Mouse (Mus musculus) forebrain, embryonic 14.5 days (tissue): Measurements from ENCODE around the gene Rergl. TPM values are rescaled to one million over a fixed set of nuclear protein-coding genes. Genes with fewer than 3 reads are reported as not detected.

Experiments used
- ATAC-seq: fragments of 200-750 bp; cut with Nextera tagmentation; 2 replicates; pipeline ENCODE4 v1.8.0; 2017; ENCODE audit warnings: mild to moderate bottlenecking, moderate library complexity
- DNase-seq: peaks from one replicate; pipeline ENCODE4 v3.0.0-alpha.2; 2015; ENCODE audit warnings: low spot score
- H3K27ac ChIP-seq: fragments of 300-500 bp; sonication (generic); 2 replicates; pipeline ENCODE4 v1.5.1; 2014; ENCODE audit warnings: low read depth, mild to moderate bottlenecking, control low read depth, low read length, moderate library complexity
- H3K27me3 ChIP-seq: fragments of 300-500 bp; sonication (generic); replicated peaks from 2 replicates; pipeline ENCODE4 v1.6.1; 2014; ENCODE audit warnings: low read length, control low read depth, mixed read lengths; ENCODE audit not compliant: control insufficient read depth, insufficient read depth
- H3K36me3 ChIP-seq: fragments of 300-500 bp; sonication (generic); 2 replicates; pipeline ENCODE4 v1.6.1; 2014; ENCODE audit warnings: low read length, control low read depth; ENCODE audit not compliant: control insufficient read depth, insufficient read depth
- H3K4me1 ChIP-seq: fragments of 300-500 bp; sonication (generic); 2 replicates; pipeline ENCODE4 v1.6.1; 2014; ENCODE audit warnings: antibody characterized with exemption, low read length, control low read depth; ENCODE audit not compliant: control insufficient read depth, insufficient read depth
- H3K4me2 ChIP-seq: fragments of 300-500 bp; sonication (generic); 2 replicates; pipeline ENCODE4 v1.6.1; 2014; ENCODE audit warnings: mild to moderate bottlenecking, control low read depth, low read length
- H3K4me3 ChIP-seq: fragments of 300-500 bp; sonication (generic); 2 replicates; pipeline ENCODE4 v1.5.1; 2014; ENCODE audit warnings: low read depth, low read length, control low read depth
- H3K9ac ChIP-seq: fragments of 300-500 bp; sonication (generic); 2 replicates; pipeline ENCODE4 v1.6.1; 2014; ENCODE audit warnings: mild to moderate bottlenecking, low read length, control low read depth, moderate library complexity
- H3K9me3 ChIP-seq: fragments of 300-500 bp; sonication (generic); replicated peaks from 2 replicates; pipeline ENCODE4 v1.6.1; 2016; ENCODE audit warnings: low read length, control low read depth, mixed read lengths; ENCODE audit not compliant: control insufficient read depth
- WGBS: fragments of 180-500 bp; shearing (Covaris S2); extraction: QIAGEN DNeasy Blood & Tissue Kit; methylation state at CpG from one replicate; pipeline ENCODE4 v1.1.7; 2014; 5-methylcytosine and 5-hydroxymethylcytosine counted together
- polyA plus RNA-seq: library from polyadenylated mRNA; unstranded; fragments of >200 nt; fragmentation: Nextera tagmentation; extraction: Ambion mirVana; gene quantifications from 2 replicates; pipeline ENCODE4 v1.2.1, GENCODE M21; 2014

Gene Rergl
- polyA plus RNA-seq = not detected in 2 replicates

GRCm38 (mm10) chr6:139501876-139502275 is at the start of gene Rergl:
TSS of gene Rergl (minus strand) at chr6:139501976.
- Histone ChIP-seq H3K9ac (no peak within 1 kb of the TSS), H3K4me3 (no peak within 1 kb of the TSS), H3K27ac (no peak within 1 kb of the TSS), H3K4me2 (no peak within 1 kb of the TSS), H3K9me3 (no peaks in the 10 kb centered on the region), H3K27me3 (no peaks in the 10 kb centered on the region), H3K36me3 (no peaks in the 10 kb centered on the region), H3K4me1 (no peaks in the 10 kb centered on the region)
- no peak for ATAC-seq
- WGBS = 37% methylated on average over 1 of the region's 1 CpGs
- no peak for DNase-seq

- 55% methylated on average over 2 of the region's 2 CpGs for WGBS
- Histone ChIP-seq H3K9me3 (no peaks in the 10 kb centered on the region), H3K4me3 (no peak overlapping the region), H3K27ac (no peak overlapping the region), H3K9ac (no peak overlapping the region), H3K4me2 (no peak overlapping the region), H3K4me1 (no peaks in the 10 kb centered on the region), H3K36me3 (no peaks in the 10 kb centered on the region), H3K27me3 (no peaks in the 10 kb centered on the region)
- DNase-seq (peak; percentile 46), ATAC-seq (no peak)
These were observed 36.7 kb upstream of the Rergl start for GRCm38 (mm10) chr6:139538469-139538868.

GRCm38 (mm10) chr6:139525406-139525805 is 23.6 kb upstream of the Rergl start:
- Histone ChIP-seq H3K4me1 (no peaks in the 10 kb centered on the region), H3K36me3 (no peaks in the 10 kb centered on the region), H3K27me3 (no peaks in the 10 kb centered on the region), H3K9ac (no peak overlapping the region), H3K4me2 (no peak overlapping the region), H3K27ac (no peak overlapping the region), H3K9me3 (no peaks in the 10 kb centered on the region), H3K4me3 (no peak overlapping the region)
- DNase-seq (no peak), ATAC-seq (no peak)

- Histone ChIP-seq H3K9ac (no peak overlapping the region), H3K36me3 (no peaks in the 10 kb centered on the region), H3K4me3 (no peak overlapping the region), H3K27me3 (no peaks in the 10 kb centered on the region), H3K9me3 (no peaks in the 10 kb centered on the region), H3K4me2 (no peak overlapping the region), H3K4me1 (no peaks in the 10 kb centered on the region), H3K27ac (no peak overlapping the region)
- DNase-seq (peak; percentile 17), ATAC-seq (no peak)
- WGBS = 22% methylated on average over 5 of the region's 5 CpGs
These were observed 22.5 kb upstream of the Rergl start for GRCm38 (mm10) chr6:139524288-139524687.

- H3K4me2 ChIP-seq = no peak overlapping the region
- no peak overlapping the region for H3K27ac ChIP-seq
- H3K9ac ChIP-seq = no peak overlapping the region
- H3K9me3 ChIP-seq = no peaks in the 10 kb centered on the region
- H3K4me3 ChIP-seq = no peak overlapping the region
- DNase-seq (no peak), ATAC-seq (no peak)
- no peaks in the 10 kb centered on the region for H3K27me3 ChIP-seq
- H3K4me1 ChIP-seq = no peaks in the 10 kb centered on the region
- 84% methylated on average over 3 of the region's 3 CpGs for WGBS
- no peaks in the 10 kb centered on the region for H3K36me3 ChIP-seq
These were observed 13.2 kb upstream of the Rergl start for GRCm38 (mm10) chr6:139514938-139515510.

- no peaks in the 10 kb centered on the region for H3K9me3 ChIP-seq
- H3K4me3 ChIP-seq = no peak overlapping the region
- no peak overlapping the region for H3K27ac ChIP-seq
- no peaks in the 10 kb centered on the region for H3K36me3 ChIP-seq
- H3K4me1 ChIP-seq = no peaks in the 10 kb centered on the region
- H3K9ac ChIP-seq = no peak overlapping the region
- DNase-seq (no peak), ATAC-seq (no peak)
- H3K4me2 ChIP-seq = no peak overlapping the region
- no peaks in the 10 kb centered on the region for H3K27me3 ChIP-seq
These were observed 22.0 kb downstream of the Rergl start for GRCm38 (mm10) chr6:139479730-139480129.

- Histone ChIP-seq H3K4me1 (no peaks in the 10 kb centered on the region), H3K27me3 (no peaks in the 10 kb centered on the region), H3K4me3 (no peak overlapping the region), H3K27ac (no peak overlapping the region), H3K9me3 (no peaks in the 10 kb centered on the region), H3K36me3 (no peaks in the 10 kb centered on the region), H3K9ac (no peak overlapping the region), H3K4me2 (no peak overlapping the region)
- ATAC-seq (no peak), DNase-seq (no peak)
- 79% methylated on average over 6 of the region's 6 CpGs for WGBS
These were observed 36.8 kb downstream of the Rergl start for GRCm38 (mm10) chr6:139464980-139465379.

GRCm38 (mm10) chr6:139464292-139464691 is 37.5 kb downstream of the Rergl start:
- H3K36me3 ChIP-seq = no peaks in the 10 kb centered on the region
- DNase-seq = peak; percentile 3
- no peak overlapping the region for H3K9ac ChIP-seq
- ATAC-seq = peak; percentile 40; the same call in 1 of the 2 replicates
- H3K27me3 ChIP-seq = no peaks in the 10 kb centered on the region
- no peaks in the 10 kb centered on the region for H3K9me3 ChIP-seq
- 85% methylated on average over 2 of the region's 2 CpGs for WGBS
- H3K4me1 ChIP-seq = no peaks in the 10 kb centered on the region
- H3K4me3 ChIP-seq = no peak overlapping the region
- no peak overlapping the region for H3K27ac ChIP-seq
- no peak overlapping the region for H3K4me2 ChIP-seq

- Histone ChIP-seq H3K4me3 (no peak overlapping the region), H3K36me3 (no peaks in the 10 kb centered on the region), H3K27ac (no peak overlapping the region), H3K9me3 (no peaks in the 10 kb centered on the region), H3K9ac (no peak overlapping the region), H3K4me1 (no peaks in the 10 kb centered on the region), H3K27me3 (no peaks in the 10 kb centered on the region), H3K4me2 (no peak overlapping the region)
- ATAC-seq (no peak), DNase-seq (peak; percentile 55)
- 14% methylated on average over 5 of the region's 5 CpGs for WGBS
These were observed 40.7 kb downstream of the Rergl start for GRCm38 (mm10) chr6:139461094-139461493.
